Mouse (Mus musculus) heart, postnatal 10 days (tissue): ENCODE data around the gene Arhgef38. TPM values are rescaled to one million over a fixed set of nuclear protein-coding genes. Genes with fewer than 3 reads are reported as not detected.

Experiments used
- DNase-seq, 2 experiments: peaks; one replicate each; pipeline ENCODE4 v3.0.0; 2021
- intact Hi-C: fragments of 180-260 bp; cut with DNase I; formaldehyde crosslinking; loops from one replicate; pipeline ENCODE4 v1.15.1; 2025
- total RNA-seq, 2 experiments: library from RNA; stranded (reverse); gene quantifications; 2 replicates each; pipeline ENCODE4 v1.2.3; 2021

Arhgef38 gene
- total RNA-seq, 2 experiments from 2014 or later, result not detected

DNA sequence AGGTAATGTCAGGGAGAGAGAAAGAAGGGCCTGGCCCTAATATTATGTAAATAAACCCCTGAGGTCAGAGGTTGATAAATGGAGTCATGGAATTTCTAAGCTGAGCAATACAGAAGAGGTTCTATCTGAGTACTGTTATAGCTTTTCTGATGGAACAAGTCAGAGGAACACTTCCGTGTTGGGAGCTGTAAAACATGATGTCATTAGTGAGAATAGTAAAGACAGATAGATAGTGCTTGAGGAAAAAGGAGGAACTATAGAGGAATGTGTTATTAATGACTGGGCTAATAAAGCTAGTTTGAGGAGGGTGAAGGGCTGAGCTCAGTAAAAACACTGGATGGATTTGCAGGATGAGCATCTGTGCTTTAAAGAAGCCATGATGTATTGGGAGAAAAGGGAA lies 140.4 kb downstream of the Arhgef38 start:
- intact Hi-C loops, result loop anchor here (5.0 kb wide), 1 partner anchor 1143 kb away; the partner anchor contains the start of gene Cxxc4
- DNase-seq, result no peak

DNA sequence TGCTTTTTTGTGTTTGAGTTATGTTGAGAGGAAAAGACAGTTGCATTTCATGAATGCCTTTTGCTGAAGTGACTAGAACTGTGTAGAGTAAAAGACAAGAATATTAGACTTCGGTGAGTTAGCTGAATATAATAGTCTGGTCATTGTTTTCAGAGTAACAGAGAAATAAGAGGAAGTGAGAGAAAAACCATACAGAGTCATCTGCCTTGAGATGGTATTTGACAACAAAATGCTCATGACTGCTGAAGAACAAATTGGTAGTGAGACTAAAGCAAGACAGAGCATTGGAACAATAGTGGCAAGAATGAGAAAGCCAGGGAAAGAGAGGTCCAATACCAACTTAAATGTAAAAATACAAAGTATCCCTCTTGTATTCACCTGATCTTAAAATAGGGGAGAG lies 141.8 kb downstream of the Arhgef38 start:
- intact Hi-C loops, result loop anchor here (5.0 kb wide), 1 partner anchor 1144 kb away; the partner anchor contains the start of gene Cxxc4
- no peak for DNase-seq

DNA sequence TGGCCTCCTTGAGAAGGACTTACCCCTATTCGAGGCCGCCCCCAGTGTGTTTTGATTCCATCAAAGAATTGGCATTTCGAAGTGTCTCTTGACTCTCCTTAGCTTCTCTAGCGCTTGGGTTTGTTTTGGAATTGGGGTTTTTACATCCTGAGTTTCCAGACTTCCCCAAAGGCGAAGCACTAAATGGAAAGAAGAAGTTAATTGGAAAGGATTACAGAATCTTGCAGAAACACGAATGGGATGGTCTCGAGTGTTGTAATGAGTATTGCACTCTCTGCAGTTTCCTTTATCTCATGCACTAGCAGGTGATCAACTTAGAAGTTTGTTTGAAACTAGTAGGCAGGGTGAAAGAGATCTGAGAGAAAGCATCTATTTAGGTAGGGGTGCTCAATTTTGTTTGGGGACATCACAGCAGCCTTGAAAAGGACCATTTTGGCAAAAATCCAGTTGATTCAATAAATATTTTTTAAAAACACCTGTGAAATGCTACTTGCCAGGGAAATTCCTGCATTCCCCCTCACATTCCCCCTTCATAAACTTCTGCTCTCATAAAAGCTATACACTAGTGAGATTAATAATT lies 142.4 kb downstream of the Arhgef38 start:
- intact Hi-C loops, result loop anchor here (5.0 kb wide), 1 partner anchor 1145 kb away; the partner anchor contains the start of gene Cxxc4
- DNase-seq, result no peak

DNA sequence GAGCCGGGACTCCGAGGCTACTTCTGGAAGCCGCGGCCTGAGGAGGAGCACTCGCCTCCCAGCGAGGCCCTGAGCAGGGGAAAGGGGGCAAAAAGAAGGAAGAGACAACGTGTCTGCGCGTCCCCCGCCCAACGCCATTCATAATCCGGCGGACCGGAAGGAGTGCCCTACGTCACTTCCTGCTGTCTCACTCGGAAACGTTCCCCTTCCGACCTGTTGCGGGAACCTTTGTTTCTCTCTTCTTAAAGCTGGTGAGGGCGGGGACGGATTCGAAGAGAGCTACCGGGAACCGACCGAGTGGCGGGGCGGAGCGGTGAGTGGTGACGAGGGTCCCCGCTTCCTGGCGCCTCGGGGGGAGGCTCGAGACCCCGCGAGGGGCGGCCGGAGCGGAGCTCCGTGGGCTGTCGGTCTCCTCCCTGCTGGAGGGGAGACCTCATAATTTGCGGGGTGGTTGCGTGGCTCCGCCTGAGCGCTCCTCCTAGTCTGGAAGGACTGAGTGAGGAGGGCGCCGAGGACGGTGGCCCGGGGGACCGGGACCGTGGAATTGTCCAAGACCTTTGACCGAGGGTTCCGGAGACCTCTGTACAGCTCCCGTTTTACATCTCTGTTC lies 143.0 kb downstream of the Arhgef38 start, which contains the start of the genes Ints12 and Gstcd:
Gene Ints12 (plus strand): TSS at position 177 of the 610 bp plus-strand sequence.
Gene Gstcd (minus strand): TSS at position 370 of the 610 bp plus-strand sequence.
- intact Hi-C loops, result loop anchor here (2.0 to 5.0 kb wide), 2 partner anchors 345 to 1146 kb away; partner anchors contain the start of gene Cxxc4
- peak; percentile 94 to 97 for DNase-seq

DNA sequence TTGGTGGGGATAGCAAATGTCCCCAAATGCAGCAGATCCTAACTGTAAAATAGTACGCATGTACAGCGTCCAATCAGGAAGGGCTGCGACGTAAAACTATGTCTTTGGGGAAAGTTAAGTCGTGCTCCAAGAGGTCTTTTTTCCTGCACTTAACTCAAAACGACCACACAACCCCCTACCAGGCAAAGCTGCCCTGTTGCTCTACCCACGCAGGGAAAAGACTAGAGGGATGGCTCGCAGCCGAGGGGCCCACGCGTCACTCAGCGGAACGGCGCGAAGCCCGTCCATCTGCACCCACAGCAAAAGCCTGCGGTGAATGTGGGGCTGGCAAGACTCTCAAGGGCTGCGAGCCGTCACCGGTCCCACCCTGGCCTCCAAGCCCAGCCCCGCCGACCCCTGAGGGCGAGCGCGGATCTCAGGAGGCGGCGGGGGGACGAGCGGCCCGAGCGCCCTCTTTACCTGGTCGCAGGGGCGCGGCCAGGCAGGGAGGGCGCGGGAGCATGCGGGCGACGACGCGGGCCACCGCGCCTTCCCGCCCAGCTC lies 143.6 kb downstream of the Arhgef38 start:
- DNase-seq, result no peak
- intact Hi-C loops, result loop anchor here (2.0 to 5.0 kb wide), 2 partner anchors 344 to 1146 kb away; partner anchors contain the start of gene Cxxc4

DNA sequence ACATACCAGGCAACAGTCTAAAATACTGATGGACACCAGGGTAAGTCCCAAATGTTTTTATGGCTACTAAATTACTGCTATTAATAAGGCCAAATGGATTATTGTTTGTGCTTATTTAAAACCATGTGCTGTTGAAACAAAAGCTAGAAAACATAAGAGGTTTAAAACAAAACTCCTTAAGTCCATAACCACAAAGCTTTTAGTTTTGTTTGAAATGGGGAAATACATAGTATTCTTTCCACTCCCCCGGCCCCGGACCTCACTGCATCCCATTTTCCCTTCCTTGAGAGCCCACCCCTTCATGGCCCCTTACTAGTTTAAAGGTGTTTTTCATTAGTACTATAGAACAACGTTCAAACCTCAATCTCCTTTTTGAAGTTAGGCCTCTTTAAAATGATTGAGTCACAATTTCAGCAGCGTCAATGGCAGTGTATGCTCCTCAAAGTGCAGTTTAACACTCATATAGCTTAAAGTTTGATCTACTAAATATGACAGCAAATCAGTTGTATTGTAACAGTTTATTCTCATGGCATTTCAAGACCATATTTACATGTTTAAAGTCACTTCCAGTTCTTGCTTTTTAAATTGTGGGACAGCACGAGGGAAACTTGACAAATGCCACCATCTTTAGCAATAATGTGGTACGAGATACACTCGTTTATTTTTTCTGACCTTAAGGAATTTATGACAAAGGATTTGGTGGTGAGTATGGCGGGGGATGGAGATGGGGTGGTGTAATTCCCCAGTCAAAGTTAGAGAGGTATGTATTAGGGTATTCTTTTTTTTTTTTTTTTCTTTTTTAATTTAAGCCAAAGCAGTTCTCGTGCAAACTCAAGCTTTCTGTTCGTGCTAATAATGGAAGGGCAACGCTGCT lies 144.3 kb downstream of the Arhgef38 start:
- DNase-seq, result no peak
- intact Hi-C loops, result loop anchor here (2.0 to 5.0 kb wide), 2 partner anchors 344 to 1147 kb away; partner anchors contain the start of gene Cxxc4

DNA sequence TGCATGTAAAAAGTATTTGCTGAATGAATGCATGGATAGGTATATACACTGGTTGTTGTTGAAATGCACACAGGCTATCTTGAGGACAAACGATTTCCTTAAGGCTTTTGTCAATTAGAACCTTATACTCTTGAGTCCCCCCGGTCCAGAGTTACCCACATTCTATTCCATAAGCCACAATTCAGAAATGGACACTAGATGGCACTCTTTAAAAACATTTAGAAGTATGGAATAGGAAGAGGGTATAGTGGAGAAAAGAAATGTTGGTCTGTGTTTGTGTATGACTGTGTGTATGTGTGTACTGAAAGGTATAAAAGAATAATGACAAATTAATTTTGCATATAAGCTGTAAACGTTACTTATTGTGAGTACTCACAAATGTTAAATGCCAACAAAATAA lies 148.9 kb downstream of the Arhgef38 start:
- intact Hi-C loops, result loop anchor here (10.0 kb wide), 1 partner anchor 1549 kb away; no protein-coding TSS in a partner anchor
- DNase-seq, result peak in 1 of 2 experiments; percentile 12

DNA sequence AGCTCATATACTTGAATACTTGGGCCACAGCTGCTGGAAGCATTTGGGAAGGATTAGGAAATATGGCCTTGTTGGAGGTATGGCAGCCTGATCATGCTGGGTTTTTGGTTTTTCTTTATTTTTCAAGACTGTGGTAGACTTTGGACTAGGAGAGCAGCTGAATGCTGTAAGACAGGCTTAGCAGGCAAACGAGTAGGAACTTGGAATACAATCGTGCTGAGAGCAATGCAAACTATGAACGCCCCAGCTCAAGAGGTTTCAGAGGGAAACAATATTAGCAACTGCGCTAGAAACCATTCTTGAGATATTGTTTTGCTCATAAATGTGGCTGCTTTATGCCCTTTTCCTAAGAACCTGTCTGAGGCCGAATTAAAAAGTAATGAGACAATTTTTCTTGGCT lies 152.0 kb downstream of the Arhgef38 start:
- no peak for DNase-seq
- intact Hi-C loops, result loop anchor here (10.0 kb wide), 1 partner anchor 1552 kb away; no protein-coding TSS in a partner anchor

DNA sequence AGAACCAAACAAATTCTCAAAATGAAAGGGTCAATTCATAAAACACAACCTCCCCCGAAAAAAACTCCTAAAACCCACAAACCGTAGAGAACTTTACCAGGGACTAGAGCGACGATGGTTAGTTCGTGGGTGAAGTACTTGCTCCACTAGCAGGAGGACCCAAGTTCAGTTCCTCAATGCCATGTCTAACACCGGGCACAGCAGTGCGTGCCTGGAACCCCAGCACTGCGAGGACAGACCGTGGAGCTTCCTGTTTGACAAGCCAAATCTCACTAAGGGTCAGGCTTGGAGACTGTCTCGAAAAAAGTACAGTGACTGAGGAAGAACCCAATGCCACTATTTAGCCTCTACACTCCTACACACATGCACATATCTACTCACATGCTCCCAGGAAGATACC lies 159.2 kb downstream of the Arhgef38 start:
- intact Hi-C loops, result no loop called here
- DNase-seq, result no peak

Other genes starting within 250 kb of the Arhgef38 start
- 10 to 100 TPM in 1 of 2 experiments, 1 to 10 TPM in 1; 7.9 to 10.4 TPM for gene Ints12, start 143.1 kb downstream of the Arhgef38 start, total RNA-seq
- gene Gstcd, start 142.9 kb downstream of the Arhgef38 start, total RNA-seq, result 1 to 10 TPM; 5.6 to 6.2 TPM
- 100 to 1,000 TPM; 105 to 116 TPM for gene Ppa2, start 75.2 kb upstream of the Arhgef38 start, total RNA-seq